Mouse (Mus musculus): ENCODE data around the gene Ifnb1. TPM values are rescaled to one million over a fixed set of nuclear protein-coding genes. Genes with fewer than 3 reads are reported as not detected.
"Not testable (repeated sequence)": the region's sequence is repeated elsewhere in the genome, so short reads cannot be mapped to it uniquely, and the experiment has no call there.

The Ifnb1 gene
- total RNA-seq (2017), result not detected in 2 replicates

- no peak for ATAC-seq (replicated peaks; ENCODE audit: low read depth, poor library complexity, severe bottlenecking)
Measured at GRCm38 (mm10) chr4:88522674-88523073, at the start of gene Ifnb1. Gene Ifnb1 (minus strand): TSS chr4:88522774.

GRCm38 (mm10) chr4:88571698-88572097 is 49.1 kb upstream of the Ifnb1 start, which contains the start of gene Ifna14:
Gene Ifna14 (minus strand): TSS chr4:88571798.
- ATAC-seq (replicated peaks; ENCODE audit: low read depth, poor library complexity, severe bottlenecking), result no peak

GRCm38 (mm10) chr4:88561791-88562190 is 39.2 kb upstream of the Ifnb1 start:
- no peak for ATAC-seq (replicated peaks; ENCODE audit: low read depth, poor library complexity, severe bottlenecking)

- ATAC-seq (replicated peaks; ENCODE audit: low read depth, poor library complexity, severe bottlenecking), result not testable (repeated sequence)
Measured at GRCm38 (mm10) chr4:88558145-88558544, 35.6 kb upstream of the Ifnb1 start, which contains the start of gene Ifna15. Gene Ifna15 (minus strand): TSS chr4:88558245.

- peak; percentile 100 for ATAC-seq (replicated peaks; ENCODE audit: low read depth, poor library complexity, severe bottlenecking)
Measured at GRCm38 (mm10) chr4:88550161-88550945, 27.8 kb upstream of the Ifnb1 start.

- ATAC-seq (replicated peaks; ENCODE audit: low read depth, poor library complexity, severe bottlenecking), result no peak
Measured at GRCm38 (mm10) chr4:88547986-88548385, 25.4 kb upstream of the Ifnb1 start.

- peak; percentile 98 for ATAC-seq (replicated peaks; ENCODE audit: low read depth, poor library complexity, severe bottlenecking)
Measured at GRCm38 (mm10) chr4:88543649-88544234, 21.2 kb upstream of the Ifnb1 start.

- ATAC-seq (replicated peaks; ENCODE audit: low read depth, poor library complexity, severe bottlenecking), result peak; percentile 90
Measured at GRCm38 (mm10) chr4:88537328-88537727, 14.8 kb upstream of the Ifnb1 start.

- no peak for ATAC-seq (replicated peaks; ENCODE audit: low read depth, poor library complexity, severe bottlenecking)
Measured at GRCm38 (mm10) chr4:88536640-88537039, 14.1 kb upstream of the Ifnb1 start.

- peak; percentile 59 for ATAC-seq (replicated peaks; ENCODE audit: low read depth, poor library complexity, severe bottlenecking)
Measured at GRCm38 (mm10) chr4:88535742-88536141, 13.2 kb upstream of the Ifnb1 start.

GRCm38 (mm10) chr4:88534903-88535302 is 12.3 kb upstream of the Ifnb1 start:
- ATAC-seq (replicated peaks; ENCODE audit: low read depth, poor library complexity, severe bottlenecking), result no peak

- no peak for ATAC-seq (replicated peaks; ENCODE audit: low read depth, poor library complexity, severe bottlenecking)
Measured at GRCm38 (mm10) chr4:88533499-88533898, 10.9 kb upstream of the Ifnb1 start.

GRCm38 (mm10) chr4:88530892-88531291 is 8.3 kb upstream of the Ifnb1 start:
- ATAC-seq (replicated peaks; ENCODE audit: low read depth, poor library complexity, severe bottlenecking), result no peak

- ATAC-seq (replicated peaks; ENCODE audit: low read depth, poor library complexity, severe bottlenecking), result no peak
Measured at GRCm38 (mm10) chr4:88530271-88530670, 7.7 kb upstream of the Ifnb1 start.

- ATAC-seq (replicated peaks; ENCODE audit: low read depth, poor library complexity, severe bottlenecking), result no peak
Measured at GRCm38 (mm10) chr4:88526379-88527049, 3.9 kb upstream of the Ifnb1 start.

- no peak for ATAC-seq (replicated peaks; ENCODE audit: low read depth, poor library complexity, severe bottlenecking)
Measured at GRCm38 (mm10) chr4:88525393-88525792, 2.8 kb upstream of the Ifnb1 start.

GRCm38 (mm10) chr4:88523241-88523640 is 667 bp upstream of the Ifnb1 start:
- peak; percentile 84 for ATAC-seq (replicated peaks; ENCODE audit: low read depth, poor library complexity, severe bottlenecking)

- no peak for ATAC-seq (replicated peaks; ENCODE audit: low read depth, poor library complexity, severe bottlenecking)
Measured at GRCm38 (mm10) chr4:88517957-88518356, 4.6 kb downstream of the Ifnb1 start.

- peak; percentile 72 for ATAC-seq (replicated peaks; ENCODE audit: low read depth, poor library complexity, severe bottlenecking)
Measured at GRCm38 (mm10) chr4:88515711-88516211, 6.8 kb downstream of the Ifnb1 start.

GRCm38 (mm10) chr4:88515250-88515649 is 7.3 kb downstream of the Ifnb1 start:
- 0 out of 2 replicates have a peak, but pooled peaks have one; percentile 29 for ATAC-seq (replicated peaks; ENCODE audit: low read depth, poor library complexity, severe bottlenecking)

GRCm38 (mm10) chr4:88514403-88514802 is 8.2 kb downstream of the Ifnb1 start:
- ATAC-seq (replicated peaks; ENCODE audit: low read depth, poor library complexity, severe bottlenecking), result peak; percentile 76
